Mouse (Mus musculus) heart, embryonic 15.5 days (tissue): ENCODE data around the gene Ccdc162. TPM values are rescaled to one million over a fixed set of nuclear protein-coding genes. Genes with fewer than 3 reads are reported as not detected.

Source experiments
- ATAC-seq: fragments of 200-750 bp; cut with Nextera tagmentation; replicated peaks from 2 replicates; pipeline ENCODE4 v1.8.0; 2017; ENCODE audit warnings: low read depth, moderate TSS enrichment; ENCODE audit not compliant: insufficient number of reproducible peaks, insufficient read depth, low FRiP score
- H3K27ac ChIP-seq: fragments of 300-500 bp; sonication (generic); 2 replicates; pipeline ENCODE4 v1.5.1; 2015; ENCODE audit warnings: mild to moderate bottlenecking, inconsistent platforms
- H3K27me3 ChIP-seq: fragments of 300-500 bp; sonication (generic); 2 replicates; pipeline ENCODE4 v1.6.1; 2015; ENCODE audit warnings: inconsistent platforms
- H3K36me3 ChIP-seq: fragments of 300-500 bp; sonication (generic); 2 replicates; pipeline ENCODE4 v1.6.1; 2015; ENCODE audit warnings: mild to moderate bottlenecking, inconsistent platforms
- H3K4me1 ChIP-seq: fragments of 300-500 bp; sonication (generic); replicated peaks from 2 replicates; pipeline ENCODE4 v1.6.1; 2015; ENCODE audit warnings: inconsistent platforms
- H3K4me2 ChIP-seq: fragments of 300-500 bp; sonication (generic); 2 replicates; pipeline ENCODE4 v1.6.1; 2015; ENCODE audit warnings: inconsistent platforms, mild to moderate bottlenecking, moderate library complexity
- H3K4me3 ChIP-seq: fragments of 300-500 bp; sonication (generic); 2 replicates; pipeline ENCODE4 v1.5.1; 2015; ENCODE audit warnings: mild to moderate bottlenecking, inconsistent platforms
- H3K9ac ChIP-seq: fragments of 300-500 bp; sonication (generic); 2 replicates; pipeline ENCODE4 v1.6.1; 2015; ENCODE audit warnings: mild to moderate bottlenecking, inconsistent platforms
- H3K9me3 ChIP-seq: fragments of 300-500 bp; sonication (generic); replicated peaks from 2 replicates; pipeline ENCODE4 v1.6.1; 2016; ENCODE audit warnings: inconsistent platforms
- WGBS: fragments of 180-500 bp; shearing (Covaris S2); methylation state at CpG from one replicate; pipeline ENCODE4 v1.1.7; 2015; ENCODE audit warnings: mixed read lengths; 5-methylcytosine and 5-hydroxymethylcytosine counted together
- polyA plus RNA-seq: library from polyadenylated mRNA; unstranded; fragments of >200 nt; fragmentation: Nextera tagmentation; extraction: Ambion mirVana; gene quantifications from 2 replicates; pipeline ENCODE4 v1.2.1, GENCODE M21; 2015

The Ccdc162 gene
- polyA plus RNA-seq, 1 experiment from 2014 or later = 0.26 TPM

DNA sequence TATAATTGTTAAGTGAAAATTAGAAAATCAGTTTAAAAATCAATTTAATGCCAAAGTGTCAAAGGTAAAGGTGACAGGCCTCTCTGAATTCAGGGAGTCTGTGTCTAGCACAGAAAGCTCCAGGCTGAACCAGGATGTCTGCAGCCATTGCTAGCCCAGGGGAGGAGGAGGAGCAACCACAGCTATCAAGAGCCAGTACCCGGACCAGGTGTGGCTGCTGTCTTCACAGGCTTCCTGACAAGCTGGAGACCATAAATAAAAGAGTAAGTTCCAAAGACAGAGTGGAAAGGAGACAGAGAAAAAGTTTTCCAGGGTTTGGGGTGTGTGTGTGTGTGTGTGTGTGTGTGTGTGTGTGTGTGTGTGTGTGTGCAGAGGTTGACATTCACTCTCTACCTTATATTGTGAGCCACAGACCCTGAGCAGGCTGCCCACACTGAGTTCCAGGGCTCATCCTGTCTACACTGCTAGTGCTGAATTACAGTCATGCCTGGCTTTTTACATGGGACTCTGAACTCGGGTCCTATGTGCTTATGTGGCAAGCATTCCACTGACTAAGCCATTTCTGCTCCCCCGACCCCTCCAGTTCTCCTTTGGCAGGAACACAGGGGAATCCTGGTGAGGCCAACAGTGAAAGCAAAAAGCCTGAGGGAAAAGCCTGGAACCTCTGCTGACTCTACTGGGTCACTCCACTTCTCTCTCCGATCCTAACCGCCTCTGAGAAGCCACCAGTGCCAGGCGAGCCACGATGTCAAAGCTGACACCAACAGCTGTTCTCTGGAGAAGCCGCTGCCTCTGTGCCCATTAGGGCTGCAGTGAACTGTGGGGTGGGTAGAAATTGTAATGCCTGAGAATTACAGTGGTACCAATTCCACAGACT lies 140.7 kb downstream of the Ccdc162 start:
- no peak for ATAC-seq
- no peak overlapping the region for H3K27ac ChIP-seq
- no peak overlapping the region for H3K4me2 ChIP-seq
- H3K27me3 ChIP-seq = no peaks in the 10 kb centered on the region
- no peaks in the 10 kb centered on the region for H3K36me3 ChIP-seq
- no peak overlapping the region for H3K4me3 ChIP-seq
- H3K9me3 ChIP-seq = no peaks in the 10 kb centered on the region
- H3K4me1 ChIP-seq = peaks cover 31% of the 10 kb centered on the region
- no peak overlapping the region for H3K9ac ChIP-seq
- WGBS = 63% methylated on average over 8 of the region's 8 CpGs

DNA sequence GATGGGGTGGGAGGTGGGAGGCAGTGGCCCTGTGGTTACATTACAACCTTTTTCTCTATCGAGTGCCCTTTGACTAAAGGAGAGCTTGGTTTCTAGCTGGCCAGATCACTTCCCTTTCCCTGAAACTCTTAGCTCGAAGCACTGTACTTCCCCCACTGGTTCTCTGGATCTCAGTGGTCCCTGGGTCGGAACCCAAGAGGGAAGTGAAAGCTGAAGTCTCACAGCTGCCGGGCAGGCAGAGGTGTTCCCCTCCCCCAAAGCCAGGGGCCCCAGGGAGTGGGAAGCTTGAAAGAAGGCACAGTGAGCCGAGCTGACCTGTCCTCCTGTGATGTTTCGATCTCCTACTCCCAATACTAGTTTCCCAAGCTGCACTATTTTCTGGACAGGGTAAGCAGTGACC lies 143.2 kb downstream of the Ccdc162 start:
- H3K36me3 ChIP-seq = no peaks in the 10 kb centered on the region
- H3K27me3 ChIP-seq = no peaks in the 10 kb centered on the region
- no peak overlapping the region for H3K9ac ChIP-seq
- 23% methylated on average over 6 of the region's 6 CpGs for WGBS
- peak overlapping the region; percentile 36; the same call in 1 of the 2 replicates for H3K4me2 ChIP-seq
- peaks cover 27% of the 10 kb centered on the region for H3K4me1 ChIP-seq
- H3K27ac ChIP-seq = no peak overlapping the region
- no peaks in the 10 kb centered on the region for H3K9me3 ChIP-seq
- ATAC-seq = no peak
- no peak overlapping the region for H3K4me3 ChIP-seq

DNA sequence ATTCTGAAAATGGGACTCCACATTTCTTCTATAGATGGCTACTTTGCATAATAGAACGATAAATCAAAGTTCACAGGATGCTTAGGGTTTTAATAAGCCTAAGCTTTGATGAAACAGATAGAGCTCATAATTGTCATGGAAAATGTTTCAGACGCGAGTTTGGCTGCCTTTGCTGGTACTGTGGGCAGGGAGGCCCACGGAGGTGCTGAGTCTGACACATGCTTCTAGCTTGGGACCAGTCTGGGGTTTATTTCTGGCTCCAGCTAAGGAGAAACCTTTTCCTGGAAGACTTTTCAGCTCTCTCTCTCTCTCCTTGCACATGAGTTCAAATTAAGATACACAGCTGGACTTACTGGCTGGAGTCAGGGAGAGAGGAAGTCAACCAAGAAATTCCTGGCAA lies 144.2 kb downstream of the Ccdc162 start:
- H3K4me1 ChIP-seq = peaks cover 27% of the 10 kb centered on the region
- ATAC-seq = no peak
- no peak overlapping the region for H3K9ac ChIP-seq
- H3K36me3 ChIP-seq = no peaks in the 10 kb centered on the region
- no peaks in the 10 kb centered on the region for H3K27me3 ChIP-seq
- WGBS = 71% methylated on average over 4 of the region's 4 CpGs
- no peak overlapping the region for H3K27ac ChIP-seq
- H3K9me3 ChIP-seq = no peaks in the 10 kb centered on the region
- no peak overlapping the region for H3K4me2 ChIP-seq
- no peak overlapping the region for H3K4me3 ChIP-seq

DNA sequence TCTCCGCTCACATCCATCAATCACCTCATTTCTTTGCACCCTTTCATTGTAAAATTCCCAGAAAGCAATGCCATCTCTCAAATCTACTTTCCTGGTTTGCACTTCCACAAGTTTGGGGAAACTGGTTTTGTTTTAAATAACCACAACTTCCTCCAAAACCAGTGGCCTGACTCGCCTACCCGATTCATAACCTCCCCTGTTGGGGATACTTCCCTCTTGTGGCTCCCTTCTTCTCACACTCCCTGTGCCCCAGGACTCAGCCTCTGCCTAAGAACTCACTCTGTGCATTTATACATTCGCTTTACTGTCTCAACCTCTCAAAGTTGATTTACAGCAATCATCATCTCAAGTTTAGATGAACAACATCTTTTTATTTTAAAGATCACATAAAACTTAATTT lies 145.4 kb downstream of the Ccdc162 start:
- Histone ChIP-seq H3K4me1 (peaks cover 24% of the 10 kb centered on the region), H3K27me3 (no peaks in the 10 kb centered on the region), H3K36me3 (no peaks in the 10 kb centered on the region), H3K4me2 (no peak overlapping the region), H3K27ac (no peak overlapping the region), H3K4me3 (no peak overlapping the region), H3K9me3 (no peaks in the 10 kb centered on the region), H3K9ac (no peak overlapping the region)
- no peak for ATAC-seq
- WGBS = 68% methylated on average over 4 of the region's 4 CpGs

DNA sequence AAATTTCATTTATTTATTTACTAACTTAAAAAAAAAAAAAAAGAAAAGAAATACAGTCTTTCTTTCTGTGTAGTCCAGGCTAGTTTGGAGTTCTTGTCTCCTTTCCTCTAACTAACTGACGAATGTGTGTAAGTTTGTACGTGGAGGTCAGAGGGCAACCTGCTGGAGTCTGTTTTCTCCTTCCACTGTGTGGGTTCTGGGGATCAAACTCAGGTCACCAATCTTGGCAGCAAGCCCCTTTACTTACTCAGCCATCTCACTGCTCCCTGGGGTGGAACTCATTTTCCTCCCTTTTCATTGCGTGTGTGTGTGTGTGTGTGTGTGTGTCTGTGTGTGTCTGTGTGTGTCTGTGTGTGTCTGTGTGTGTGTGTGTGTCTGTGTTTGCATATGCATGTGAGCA lies 148.1 kb downstream of the Ccdc162 start:
- no peak for ATAC-seq
- Histone ChIP-seq H3K9me3 (no peaks in the 10 kb centered on the region), H3K27ac (no peak overlapping the region), H3K4me2 (no peak overlapping the region), H3K9ac (no peak overlapping the region), H3K36me3 (no peaks in the 10 kb centered on the region), H3K27me3 (no peaks in the 10 kb centered on the region), H3K4me3 (no peak overlapping the region), H3K4me1 (peaks cover 28% of the 10 kb centered on the region)
- WGBS = 44% methylated on average over 3 of the region's 3 CpGs

DNA sequence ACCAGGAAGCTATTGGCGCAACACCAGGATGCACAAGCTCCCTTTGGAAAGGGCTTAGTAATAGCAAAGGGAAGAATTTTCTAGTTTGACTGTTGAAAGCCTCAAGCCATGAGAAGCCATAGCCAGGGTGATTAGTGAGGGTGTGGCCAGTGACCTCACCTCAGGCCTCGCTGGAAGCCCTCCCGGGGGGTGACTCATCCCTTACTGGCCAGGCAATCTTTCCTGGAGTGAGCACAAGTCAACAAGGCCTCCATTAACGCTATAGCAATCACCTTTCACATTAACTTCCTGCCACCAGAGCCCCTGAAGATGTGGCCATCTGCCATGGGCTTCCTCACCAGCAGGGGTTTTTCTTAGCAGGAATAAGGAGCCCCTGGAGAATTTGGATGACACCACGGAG lies 151.3 kb downstream of the Ccdc162 start:
- no peak overlapping the region for H3K4me3 ChIP-seq
- H3K27ac ChIP-seq = no peak overlapping the region
- WGBS = 22% methylated on average over 5 of the region's 5 CpGs
- no peak overlapping the region for H3K4me2 ChIP-seq
- H3K9me3 ChIP-seq = no peaks in the 10 kb centered on the region
- no peak overlapping the region for H3K9ac ChIP-seq
- H3K4me1 ChIP-seq = peaks cover 16% of the 10 kb centered on the region; the same call in 1 of the 2 replicates
- no peak for ATAC-seq
- no peaks in the 10 kb centered on the region for H3K27me3 ChIP-seq
- H3K36me3 ChIP-seq = no peaks in the 10 kb centered on the region; the same call in 1 of the 2 replicates

DNA sequence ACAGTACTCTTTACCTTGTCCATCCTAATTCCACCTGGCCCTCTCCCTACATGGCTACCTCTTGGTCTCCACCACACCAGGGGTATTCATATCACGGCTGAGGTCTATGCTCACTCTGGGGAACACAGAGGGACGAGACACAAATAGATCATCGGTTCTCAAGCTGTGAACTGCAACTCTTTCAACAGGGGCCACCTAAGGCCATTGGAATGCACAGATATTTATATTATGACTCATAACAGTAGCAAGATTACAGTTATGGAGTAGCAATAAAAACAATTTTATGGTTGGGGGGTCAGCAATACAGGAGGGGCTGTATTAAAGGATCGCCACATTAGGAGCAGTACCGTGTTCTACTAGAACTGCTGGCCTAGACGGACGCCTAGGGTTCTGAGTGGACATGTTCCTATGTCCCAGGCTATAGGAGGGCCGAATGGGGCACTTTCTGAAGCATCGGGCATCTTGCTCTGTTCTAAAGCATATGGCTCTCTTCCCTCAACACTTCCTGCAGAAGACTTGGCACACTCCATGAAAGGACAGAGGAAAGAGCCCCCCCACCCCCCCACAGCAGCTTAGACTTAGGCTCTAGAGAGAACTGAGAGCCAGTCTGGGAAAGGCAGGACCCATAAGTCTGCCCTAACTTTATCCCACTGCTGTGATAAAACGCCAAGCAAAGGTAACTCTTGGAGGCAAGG lies 154.6 kb downstream of the Ccdc162 start:
- no peak overlapping the region for H3K4me3 ChIP-seq
- H3K27ac ChIP-seq = no peak overlapping the region
- H3K4me2 ChIP-seq = no peak overlapping the region
- no peak for ATAC-seq
- WGBS = 70% methylated on average over 10 of the region's 10 CpGs
- H3K36me3 ChIP-seq = no peaks in the 10 kb centered on the region; the same call in 1 of the 2 replicates
- H3K4me1 ChIP-seq = peaks cover 16% of the 10 kb centered on the region; the same call in 1 of the 2 replicates
- no peaks in the 10 kb centered on the region for H3K9me3 ChIP-seq
- no peak overlapping the region for H3K9ac ChIP-seq
- H3K27me3 ChIP-seq = no peaks in the 10 kb centered on the region

DNA sequence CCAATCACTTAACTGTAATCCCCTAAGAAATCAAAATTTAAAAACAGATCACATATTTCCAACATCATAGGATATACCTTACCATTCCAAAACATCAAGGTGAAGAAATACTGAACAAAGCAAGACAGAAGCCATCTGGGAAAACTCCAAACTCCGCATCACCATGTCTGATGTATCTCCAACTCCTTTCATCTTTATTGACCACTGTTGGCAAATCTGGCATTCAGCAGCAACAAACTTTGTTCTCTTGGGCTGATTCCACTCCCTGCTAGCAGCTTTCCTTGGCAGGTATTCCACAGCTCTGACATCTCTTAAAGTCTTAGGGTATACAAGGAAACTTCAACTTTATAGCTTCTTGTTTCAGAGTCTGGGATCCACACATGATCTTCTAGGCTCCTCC lies 158.0 kb downstream of the Ccdc162 start:
- Histone ChIP-seq H3K27ac (no peak overlapping the region), H3K4me2 (no peak overlapping the region), H3K27me3 (no peaks in the 10 kb centered on the region), H3K4me3 (no peak overlapping the region), H3K4me1 (peaks cover 11% of the 10 kb centered on the region), H3K9ac (no peak overlapping the region), H3K36me3 (no peaks in the 10 kb centered on the region; the same call in 1 of the 2 replicates), H3K9me3 (no peaks in the 10 kb centered on the region)
- no peak for ATAC-seq
- 96% methylated on average over 1 of the region's 1 CpGs for WGBS

DNA sequence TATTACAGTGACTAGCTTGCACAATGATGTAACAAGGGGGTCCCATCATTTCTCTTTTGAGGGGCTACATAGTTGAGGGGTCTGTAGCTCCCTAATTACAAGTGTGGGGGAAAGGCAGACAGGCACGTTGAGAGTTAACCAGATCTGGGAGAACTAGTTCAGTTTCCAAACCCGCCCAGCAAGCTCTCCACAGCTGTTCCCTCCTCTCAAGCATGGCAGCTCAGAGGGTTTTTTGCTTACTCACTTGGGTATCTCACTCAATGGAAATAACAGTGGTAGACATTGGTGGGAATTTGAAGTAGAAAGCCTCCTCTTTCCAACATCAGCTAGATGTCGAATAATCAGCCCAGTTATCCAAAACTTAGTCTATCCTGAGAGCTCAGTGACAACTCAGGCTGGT lies 161.4 kb downstream of the Ccdc162 start:
- no peak overlapping the region for H3K4me3 ChIP-seq
- no peaks in the 10 kb centered on the region; the same call in 1 of the 2 replicates for H3K36me3 ChIP-seq
- no peak overlapping the region for H3K4me2 ChIP-seq
- ATAC-seq = no peak
- no peaks in the 10 kb centered on the region for H3K9me3 ChIP-seq
- no peaks in the 10 kb centered on the region for H3K27me3 ChIP-seq
- H3K27ac ChIP-seq = no peak overlapping the region
- peaks cover 12% of the 10 kb centered on the region for H3K4me1 ChIP-seq
- no peak overlapping the region for H3K9ac ChIP-seq
- 85% methylated on average over 3 of the region's 3 CpGs for WGBS

DNA sequence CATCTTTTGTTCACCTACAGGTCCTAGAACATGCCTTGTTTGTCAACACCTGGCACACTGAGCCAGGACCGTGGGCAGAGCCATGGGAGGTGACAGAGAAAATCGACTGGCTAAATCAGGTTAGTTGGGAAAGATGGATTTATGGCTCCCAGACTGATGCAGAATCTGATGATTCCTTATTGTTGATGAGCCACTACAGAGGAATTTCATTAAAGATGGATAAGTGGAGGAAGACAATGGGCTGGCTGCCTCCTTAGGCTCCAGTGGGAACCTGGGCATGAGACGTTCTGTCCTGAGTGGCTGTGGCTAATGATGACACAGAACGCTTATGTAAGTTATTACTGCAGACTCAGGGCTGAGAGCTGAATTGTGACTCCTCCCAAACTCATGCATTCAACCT lies 162.7 kb downstream of the Ccdc162 start:
- Histone ChIP-seq H3K9ac (no peak overlapping the region), H3K9me3 (peaks cover 7% of the 10 kb centered on the region; the same call in 1 of the 2 replicates), H3K4me1 (peaks cover 12% of the 10 kb centered on the region), H3K4me3 (no peak overlapping the region), H3K4me2 (no peak overlapping the region), H3K27ac (no peak overlapping the region), H3K36me3 (0 out of 2 replicates have a peak, but pooled peaks cover 3% of the 10 kb centered on the region), H3K27me3 (no peaks in the 10 kb centered on the region)
- 75% methylated on average over 4 of the region's 4 CpGs for WGBS
- ATAC-seq = no peak

DNA sequence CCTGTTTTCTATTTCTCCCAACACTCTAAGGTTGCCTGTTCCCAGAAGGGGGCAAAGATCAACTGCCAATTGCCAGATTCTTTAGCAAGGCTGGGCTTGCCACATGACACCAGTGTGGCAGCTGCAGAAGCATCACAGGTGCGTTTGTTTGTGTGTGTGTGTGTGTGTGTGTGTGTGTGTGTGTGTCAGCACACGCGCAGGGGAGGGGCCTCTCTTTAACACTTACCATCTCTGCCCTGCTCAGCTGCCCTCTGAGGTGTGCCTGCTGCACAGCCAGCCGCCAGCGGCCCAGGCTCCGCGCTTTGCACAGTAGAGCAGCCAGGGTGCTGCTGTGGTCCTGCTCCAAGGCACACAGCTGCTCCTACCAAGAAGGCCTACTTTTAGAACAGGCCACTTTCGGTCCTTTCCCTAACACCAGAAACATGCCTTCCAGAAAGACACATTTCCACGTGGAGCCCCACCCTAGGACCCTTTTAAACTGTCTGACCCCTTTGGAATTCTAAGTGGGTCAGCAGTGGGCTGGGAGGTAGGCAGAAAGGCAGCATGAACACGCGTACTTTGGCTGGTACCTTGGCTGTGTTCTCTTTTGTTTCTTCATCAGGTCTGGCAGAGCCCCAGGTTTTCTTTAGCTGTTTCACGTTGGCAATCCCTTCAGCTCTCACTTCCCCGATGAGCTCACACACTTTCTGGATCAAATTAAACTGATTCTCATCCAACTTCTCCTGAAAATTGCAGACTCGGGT lies 163.4 kb downstream of the Ccdc162 start:
- WGBS = 44% methylated on average over 14 of the region's 14 CpGs
- Histone ChIP-seq H3K4me1 (peaks cover 12% of the 10 kb centered on the region), H3K9me3 (peaks cover 7% of the 10 kb centered on the region; the same call in 1 of the 2 replicates), H3K27me3 (no peaks in the 10 kb centered on the region), H3K4me3 (no peak overlapping the region), H3K36me3 (0 out of 2 replicates have a peak, but pooled peaks cover 3% of the 10 kb centered on the region), H3K9ac (no peak overlapping the region), H3K27ac (peak overlapping the region; percentile 14), H3K4me2 (no peak overlapping the region)
- peak; percentile 72; the same call in 1 of the 2 replicates for ATAC-seq
